Mouse (Mus musculus) forebrain, postnatal 0 days (tissue): ENCODE results near the gene Pigl. TPM values are rescaled to one million over a fixed set of nuclear protein-coding genes. Genes with fewer than 3 reads are reported as not detected.
"Not testable (repeated sequence)": the region's sequence is repeated elsewhere in the genome, so short reads cannot be mapped to it uniquely, and the experiment has no call there.

ENCODE experiments used
- ATAC-seq: fragments of 200-750 bp; cut with Nextera tagmentation; 2 replicates; pipeline ENCODE4 v1.8.0; 2017; ENCODE audit warnings: mild to moderate bottlenecking, moderate library complexity
- DNase-seq: peaks from one replicate; pipeline ENCODE4 v3.0.0-alpha.2; 2015
- H3K27ac ChIP-seq: fragments of 300-500 bp; sonication (generic); 2 replicates; pipeline ENCODE4 v1.5.1; 2014; ENCODE audit warnings: low read depth, mild to moderate bottlenecking, antibody characterized with exemption, low read length, moderate library complexity, mixed read lengths
- H3K27me3 ChIP-seq: fragments of 300-500 bp; sonication (generic); 2 replicates; pipeline ENCODE4 v1.6.1; 2014; ENCODE audit warnings: mild to moderate bottlenecking, low read length, mixed read lengths; ENCODE audit not compliant: insufficient read depth
- H3K36me3 ChIP-seq: fragments of 300-500 bp; sonication (generic); 2 replicates; pipeline ENCODE4 v1.6.1; 2014; ENCODE audit warnings: mild to moderate bottlenecking, moderate library complexity; ENCODE audit not compliant: insufficient read depth
- H3K4me1 ChIP-seq: fragments of 300-500 bp; sonication (generic); 2 replicates; pipeline ENCODE4 v1.6.1; 2014; ENCODE audit warnings: antibody characterized with exemption; ENCODE audit not compliant: insufficient read depth
- H3K4me2 ChIP-seq: fragments of 300-500 bp; sonication (generic); 2 replicates; pipeline ENCODE4 v1.6.1; 2014; ENCODE audit warnings: low read depth, mild to moderate bottlenecking, moderate library complexity
- H3K4me3 ChIP-seq: fragments of 300-500 bp; sonication (generic); 2 replicates; pipeline ENCODE4 v1.5.1; 2014; ENCODE audit warnings: low read depth, low read length, mixed read lengths
- H3K9ac ChIP-seq: fragments of 300-500 bp; sonication (generic); 2 replicates; pipeline ENCODE4 v1.6.1; 2014; ENCODE audit warnings: mild to moderate bottlenecking
- H3K9me3 ChIP-seq: fragments of 300-500 bp; sonication (generic); 2 replicates; pipeline ENCODE4 v1.6.1; 2016; ENCODE audit warnings: low read length
- CTCF ChIP-seq: sonication (generic); IDR thresholded peaks from 2 replicates; pipeline ENCODE4 v1.5.1; 2016; ENCODE audit warnings: antibody characterized with exemption, control low read depth, low read depth
- WGBS: fragments of 180-500 bp; shearing (Covaris S2); extraction: QIAGEN DNeasy Blood & Tissue Kit; methylation state at CpG from one replicate; pipeline ENCODE4 v1.1.7; 2014; 5-methylcytosine and 5-hydroxymethylcytosine counted together
- polyA plus RNA-seq: library from polyadenylated mRNA; unstranded; fragments of >200 nt; fragmentation: Nextera tagmentation; extraction: Ambion mirVana; gene quantifications from 2 replicates; pipeline ENCODE4 v1.2.1, GENCODE M21; 2015
- total RNA-seq: library from RNA; depleted of rRNA; stranded (reverse); fragments of >200 nt; gene quantifications from 2 replicates; pipeline ENCODE4 v1.2.3, GENCODE M21; 2014

Gene Pigl
- total and polyA plus RNA-seq, 2 experiments from 2014 or later, result 4.8 to 5.9 TPM

GRCm38 (mm10) chr11:62466546-62466945 lies 8.3 kb downstream of the Pigl start:
- Histone ChIP-seq H3K27ac (no peak overlapping the region), H3K9me3 (no peaks in the 10 kb centered on the region), H3K4me1 (no peaks in the 10 kb centered on the region), H3K27me3 (no peaks in the 10 kb centered on the region), H3K36me3 (no peaks in the 10 kb centered on the region), H3K9ac (no peak overlapping the region), H3K4me3 (no peak overlapping the region), H3K4me2 (no peak overlapping the region)
- TF ChIP-seq CTCF, result no peak
- DNase-seq (no peak), ATAC-seq (no peak)
- WGBS, result 90% methylated on average over 3 of the region's 3 CpGs

DNA sequence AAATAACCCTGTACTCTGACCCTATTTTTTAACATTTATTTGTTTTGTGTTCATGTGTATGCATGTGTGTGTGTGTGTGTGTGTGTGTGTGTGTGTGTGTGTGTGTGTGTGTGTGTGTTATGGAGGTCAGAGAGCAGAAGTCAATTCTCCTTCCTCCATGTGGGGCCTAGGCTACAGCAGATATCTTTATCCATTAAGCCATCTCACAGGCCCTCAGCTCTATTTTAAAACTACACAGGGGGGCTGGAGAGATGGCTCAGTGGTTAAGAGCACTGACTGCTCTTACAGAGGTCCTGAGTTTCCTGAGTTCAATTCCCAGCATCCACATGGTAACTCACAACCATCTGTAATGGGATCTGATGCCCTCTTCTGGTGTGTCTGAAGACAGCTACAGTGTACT lies 9.0 kb downstream of the Pigl start:
- not testable (repeated sequence) for H3K36me3 ChIP-seq, H3K9ac ChIP-seq, H3K9me3 ChIP-seq, H3K27me3 ChIP-seq, H3K4me3 ChIP-seq, DNase-seq, H3K4me1 ChIP-seq, ATAC-seq, H3K27ac ChIP-seq, H3K4me2 ChIP-seq

DNA sequence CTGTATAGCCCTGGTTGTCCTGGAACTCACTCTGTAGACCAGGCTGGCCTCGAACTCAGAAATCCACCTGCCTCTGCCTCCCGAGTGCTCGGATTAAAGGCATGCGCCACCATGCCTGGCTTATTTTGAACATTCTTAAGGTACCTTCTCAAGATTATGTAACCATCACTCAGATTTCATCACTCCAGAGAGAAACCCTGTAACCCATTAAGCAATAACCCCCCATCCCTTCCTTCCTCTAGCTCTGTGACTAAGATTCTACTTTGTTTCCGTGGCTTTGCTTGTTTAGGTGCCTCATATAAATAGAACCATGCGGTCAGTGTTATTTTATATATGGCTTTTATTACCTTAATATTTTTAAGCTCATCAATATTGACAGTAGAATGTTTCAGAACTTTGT lies 12.2 kb downstream of the Pigl start:
- H3K27ac ChIP-seq, result no peak overlapping the region
- H3K36me3 ChIP-seq, result no peaks in the 10 kb centered on the region
- no peak overlapping the region for H3K9ac ChIP-seq
- H3K4me2 ChIP-seq, result no peak overlapping the region
- TF ChIP-seq CTCF, result no peak
- no peak for DNase-seq
- H3K4me1 ChIP-seq, result no peaks in the 10 kb centered on the region
- no peak for ATAC-seq
- no peaks in the 10 kb centered on the region for H3K27me3 ChIP-seq
- H3K9me3 ChIP-seq, result no peaks in the 10 kb centered on the region
- no peak overlapping the region for H3K4me3 ChIP-seq
- 94% methylated on average over 6 of the region's 6 CpGs for WGBS

- Histone ChIP-seq H3K36me3 (no peaks in the 10 kb centered on the region), H3K4me3 (no peak overlapping the region), H3K4me1 (no peaks in the 10 kb centered on the region), H3K27me3 (no peaks in the 10 kb centered on the region), H3K27ac (no peak overlapping the region), H3K9me3 (no peaks in the 10 kb centered on the region), H3K9ac (no peak overlapping the region), H3K4me2 (no peak overlapping the region)
- no peak for DNase-seq
- no peak for ATAC-seq
- 96% methylated on average over 5 of the region's 5 CpGs for WGBS
- no peak for TF ChIP-seq CTCF
Measured at GRCm38 (mm10) chr11:62473516-62473915, 15.3 kb downstream of the Pigl start.

DNA sequence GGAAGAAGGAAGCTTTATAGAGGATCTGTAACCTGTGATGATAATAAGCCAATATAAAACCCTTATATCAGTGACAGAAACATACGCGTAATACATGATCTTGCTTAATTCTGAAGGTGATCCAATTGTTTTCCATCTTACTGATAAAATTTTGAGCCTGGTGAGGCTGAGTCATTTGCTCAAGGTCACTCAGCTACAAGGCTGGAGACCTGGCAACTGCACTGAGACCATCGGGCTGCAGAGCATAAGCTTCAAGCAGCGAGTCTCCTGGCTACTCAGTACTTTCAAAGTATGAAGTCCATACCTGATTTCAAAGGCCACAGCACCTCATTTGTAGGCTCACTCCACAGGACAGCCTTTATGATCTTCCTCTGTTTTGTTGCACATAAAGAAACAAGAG lies 17.9 kb downstream of the Pigl start:
- no peak overlapping the region for H3K9ac ChIP-seq
- H3K36me3 ChIP-seq, result no peaks in the 10 kb centered on the region
- DNase-seq (no peak), ATAC-seq (no peak)
- no peak overlapping the region for H3K4me3 ChIP-seq
- H3K4me2 ChIP-seq, result no peak overlapping the region
- WGBS, result 94% methylated on average over 4 of the region's 4 CpGs
- no peaks in the 10 kb centered on the region for H3K27me3 ChIP-seq
- H3K9me3 ChIP-seq, result no peaks in the 10 kb centered on the region
- no peaks in the 10 kb centered on the region for H3K4me1 ChIP-seq
- no peak for TF ChIP-seq CTCF
- no peak overlapping the region for H3K27ac ChIP-seq

DNA sequence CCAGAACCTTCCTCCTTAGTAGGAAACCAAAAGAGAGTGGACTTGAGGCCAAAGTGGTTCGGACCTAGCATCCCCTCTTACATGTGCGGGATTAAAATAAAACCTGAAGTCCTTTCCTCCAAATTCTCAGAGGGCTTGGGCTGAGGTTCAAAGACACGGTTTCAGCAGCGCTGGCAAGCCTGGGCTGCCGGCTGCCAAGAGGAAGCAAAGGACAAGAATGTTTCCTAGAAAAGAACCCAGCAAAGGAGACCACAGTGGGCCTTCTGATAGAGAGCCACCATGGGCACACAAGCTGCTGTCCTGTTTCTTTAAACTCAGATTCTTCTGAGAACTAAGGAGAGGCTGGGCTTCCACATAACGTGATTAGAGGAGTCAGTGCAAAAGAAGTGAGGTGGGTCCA lies 20.7 kb downstream of the Pigl start:
- H3K4me2 ChIP-seq, result no peak overlapping the region
- whole genome bisulfite sequencing, result 63% methylated on average over 6 of the region's 6 CpGs
- H3K36me3 ChIP-seq, result no peaks in the 10 kb centered on the region
- no peak overlapping the region for H3K27ac ChIP-seq
- H3K4me1 ChIP-seq, result no peaks in the 10 kb centered on the region
- no peaks in the 10 kb centered on the region for H3K27me3 ChIP-seq
- no peak for TF ChIP-seq CTCF
- H3K4me3 ChIP-seq, result no peak overlapping the region
- no peaks in the 10 kb centered on the region for H3K9me3 ChIP-seq
- H3K9ac ChIP-seq, result no peak overlapping the region
- no peak for DNase-seq
- no peak for ATAC-seq

- H3K4me2 ChIP-seq, result no peak overlapping the region
- H3K4me3 ChIP-seq, result no peak overlapping the region
- ATAC-seq, result no peak
- H3K27ac ChIP-seq, result no peak overlapping the region
- H3K9me3 ChIP-seq, result no peaks in the 10 kb centered on the region
- no peaks in the 10 kb centered on the region for H3K27me3 ChIP-seq
- WGBS, result 86% methylated on average over 5 of the region's 5 CpGs
- no peaks in the 10 kb centered on the region for H3K4me1 ChIP-seq
- H3K9ac ChIP-seq, result no peak overlapping the region
- no peak for TF ChIP-seq CTCF
- no peak for DNase-seq
- no peaks in the 10 kb centered on the region for H3K36me3 ChIP-seq
Measured at GRCm38 (mm10) chr11:62479581-62479980, 21.3 kb downstream of the Pigl start.

DNA sequence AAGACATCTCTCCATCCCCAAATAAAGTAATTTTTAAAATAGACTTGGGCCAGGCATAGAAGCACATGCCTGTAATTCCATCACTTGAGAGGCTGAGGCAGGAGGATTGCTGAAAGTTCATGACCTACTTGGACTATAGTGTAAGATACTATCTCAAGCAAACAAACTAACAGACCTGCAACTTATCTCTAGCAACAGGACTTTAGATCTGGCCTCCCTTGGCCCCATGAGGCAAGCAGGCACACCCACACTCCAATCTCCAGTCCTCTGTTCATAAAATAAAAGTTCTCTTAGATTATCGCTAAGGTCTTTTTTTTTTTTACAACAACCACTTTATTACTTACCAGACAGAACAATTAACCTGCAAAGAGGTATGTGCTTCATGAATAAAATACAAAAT lies 28.7 kb downstream of the Pigl start:
- Histone ChIP-seq H3K9me3 (no peaks in the 10 kb centered on the region), H3K27me3 (no peaks in the 10 kb centered on the region), H3K4me1 (no peaks in the 10 kb centered on the region), H3K9ac (no peak overlapping the region), H3K4me3 (no peak overlapping the region), H3K4me2 (no peak overlapping the region), H3K27ac (no peak overlapping the region), H3K36me3 (no peaks in the 10 kb centered on the region)
- DNase-seq (no peak), ATAC-seq (no peak)
- no peak for TF ChIP-seq CTCF
- 93% methylated on average over 1 of the region's 1 CpGs for WGBS
